ENCODE assay signal across 13 mouse cellular contexts in genomic region chr10:77380716-77381115, GRCm38 (mm10). TPM values are rescaled to one million over a fixed set of nuclear protein-coding genes. Genes with fewer than 3 reads are reported as not detected.
A peak's percentile ranks its signal among the peaks of the same experiment; 100 is the strongest.
DNase-seq lines count a peak whose midpoint lies in the region; ATAC-seq and TF ChIP-seq lines count a peak whose summit lies in the region.
"Had no signal": no experiment of that assay in that cellular context is flagged by ENCODE, and none has a peak within 500 bp of the region (broad histone marks: within the 10 kb centered on the region; RNA-seq: fewer than 3 reads in every experiment).

No protein-coding gene starts in this region.

- POLR2A ChIA-PET in Patski (lab: Charles Lee), result interaction anchor here (1.4 kb wide), 1 partner anchor 83 kb away, joined by 3 read pairs; no protein-coding TSS in a partner anchor

- in situ Hi-C loops in Patski (cut with MboI; ENCODE audit: low pct_unique_long_range_greater_than_20kb), result no loop called here

- ATAC-seq in Patski, result no peak

- DNase-seq in heart, adult 11 months, result peak; percentile 95
- DNase-seq in heart, postnatal 4 days, result no peak
- DNase-seq in Patski (ENCODE audit: low read depth, low spot score), result peak; percentile 25
- DNase-seq in heart, adult 9 months (ENCODE audit: low spot score in 2 of 2), result peak; percentile 49 to 55
- peak; percentile 15 for DNase-seq in kidney, postnatal 10 days
- DNase-seq in cerebellum, adult 9-10 months, result no peak
- no peak for DNase-seq in right cerebral cortex, postnatal 25 days
- no peak for DNase-seq in layer of hippocampus, adult 8-10 months (ENCODE audit: low spot score in 2 of 2)
- DNase-seq: cerebellum, adult 18-20 months; right cerebral cortex, postnatal 14 days; thymus, adult 18-20 months had no signal

- CTCF ChIA-PET in Patski (lab: Charles Lee), result interaction anchor here (1.1 to 2.6 kb wide), 6 partner anchors 10 to 130 kb away, joined by 3 to 6 read pairs (median 4); no protein-coding TSS in a partner anchor

- TF ChIP-seq CTCF in Patski (IDR thresholded peaks at IDR 0.05), result peak; percentile 52

- H3K27me3 ChIP-seq in Patski, result no peaks in the 10 kb centered on the region
- H3K27me3 ChIP-seq: CH12.LX; neural tube, embryonic 12.5 days had no signal

RNA-seq across cellular contexts. Expression of gene Adarb1, which starts 37.4 kb away (rescaled TPM):
- 10 to 100 TPM; 20.9 to 23.3 TPM for total RNA-seq in heart, postnatal 4 days (2021)
- 12.4 TPM for polyA plus RNA-seq in Patski (2021)
- total RNA-seq in layer of hippocampus, adult 8-10 months (2022), result 100 to 1,000 TPM; 107 to 123 (median 114) TPM

Comparison
In these comparisons a context has a peak if more than half of its experiments do, and no peak if none do; other contexts are left out.
1. DNase-seq: peak in heart, adult 11 months (single experiment), Patski (single experiment), heart, adult 9 months (2 of 2) and kidney, postnatal 10 days (single experiment); none in heart, postnatal 4 days (single experiment), cerebellum, adult 9-10 months (single experiment), right cerebral cortex, postnatal 25 days (single experiment) and layer of hippocampus, adult 8-10 months (0 of 2).
2. RNA of gene Adarb1, which starts 37.4 kb away (total RNA-seq): 107 to 123 TPM in layer of hippocampus, adult 8-10 months; 20.9 to 23.3 TPM in heart, postnatal 4 days; every median in the first group is over 4 times any median in the second.